Mouse (Mus musculus) ES-E14 (cell line): Measurements from ENCODE around the gene Tsks. TPM values are rescaled to one million over a fixed set of nuclear protein-coding genes. Genes with fewer than 3 reads are reported as not detected.

ENCODE experiments used
- DNase-seq: peaks from one replicate; pipeline ENCODE4 v3.0.0-alpha.2; 2013; ENCODE audit warnings: low read depth, low spot score
- H3K27ac ChIP-seq: 2 replicates; pipeline ENCODE4 v1.5.1; 2012; ENCODE audit warnings: low read depth, mild to moderate bottlenecking, low read length, moderate library complexity, mixed read lengths; ENCODE audit not compliant: poor library complexity, insufficient read depth, severe bottlenecking
- H3K36me3 ChIP-seq: 2 replicates; pipeline ENCODE4 v1.6.1; 2012; ENCODE audit warnings: mild to moderate bottlenecking, low read length, moderate library complexity, mixed read lengths; ENCODE audit not compliant: control insufficient read depth, poor library complexity, insufficient read depth, severe bottlenecking
- H3K4me1 ChIP-seq, 2 experiments: fragments of 150-350 bp in 1 of 2; sonication (generic) in 1 of 2; 2 replicates each; pipeline ENCODE4 v1.6.1; 2012; ENCODE audit warnings: low read length in 2 of 2, mild to moderate bottlenecking in 1 of 2, mixed read lengths in 1 of 2; ENCODE audit not compliant: control insufficient read depth in 2 of 2, insufficient read depth in 2 of 2, poor library complexity in 1 of 2
- H3K4me3 ChIP-seq, 2 experiments: fragments of 150-350 bp in 1 of 2; sonication (generic) in 1 of 2; 2 replicates each; pipeline ENCODE4 v1.5.1; 2012; ENCODE audit warnings: low read length in 2 of 2, low read depth in 1 of 2, mild to moderate bottlenecking in 1 of 2, mixed read lengths in 1 of 2; ENCODE audit not compliant: insufficient read depth in 1 of 2, poor library complexity in 1 of 2, severe bottlenecking in 1 of 2
- H3K9ac ChIP-seq: 2 replicates; pipeline ENCODE4 v1.6.1; 2012; ENCODE audit warnings: low read depth, mild to moderate bottlenecking, low read length, mixed read lengths; ENCODE audit not compliant: poor library complexity, insufficient read depth, severe bottlenecking
- H3K9me3 ChIP-seq: fragments of 150-350 bp; sonication (generic); 2 replicates; pipeline ENCODE4 v1.6.1; 2012; ENCODE audit warnings: low read depth, mild to moderate bottlenecking, low read length; ENCODE audit not compliant: control insufficient read depth, insufficient read depth
- CHD2 ChIP-seq: IDR thresholded peaks from 2 replicates; pipeline ENCODE4 v1.6.1; 2014; ENCODE audit warnings: mild to moderate bottlenecking, low read depth, low read length, inconsistent platforms
- HCFC1 ChIP-seq: IDR thresholded peaks from 2 replicates; pipeline ENCODE4 v1.6.1; 2012; ENCODE audit warnings: low read length, inconsistent platforms, borderline replicate concordance; ENCODE audit not compliant: insufficient read depth
- MAFK ChIP-seq: IDR thresholded peaks from 2 replicates; pipeline ENCODE4 v1.6.1; 2014; ENCODE audit warnings: mild to moderate bottlenecking, low read depth, low read length, inconsistent platforms; ENCODE audit not compliant: insufficient read depth
- ZC3H11A ChIP-seq: IDR thresholded peaks from 2 replicates; pipeline ENCODE4 v1.6.1; 2012; ENCODE audit warnings: low read depth, mild to moderate bottlenecking, inconsistent platforms, low read length, borderline replicate concordance
- ZNF384 ChIP-seq: IDR thresholded peaks from 2 replicates; pipeline ENCODE4 v1.6.1; 2012; ENCODE audit warnings: low read depth, low read length, inconsistent platforms
- in situ Hi-C, 2 experiments: fragments of 600-800 bp; cut with MboI; formaldehyde crosslinking; loops; one replicate each; pipeline ENCODE4 v1.15.1; 2025; ENCODE audit warnings: low sequenced_read_pairs in 2 of 2, inconsistent platforms in 1 of 2; ENCODE audit not compliant: unreplicated experiment in 2 of 2
- total RNA-seq: library from RNA; depleted of rRNA; stranded (reverse); fragments of 300-350 nt; gene quantifications from 2 replicates; pipeline ENCODE4 v1.2.3, GENCODE M21; 2012

Tsks gene
- total RNA-seq, 1 experiment: 0.49 TPM

DNA sequence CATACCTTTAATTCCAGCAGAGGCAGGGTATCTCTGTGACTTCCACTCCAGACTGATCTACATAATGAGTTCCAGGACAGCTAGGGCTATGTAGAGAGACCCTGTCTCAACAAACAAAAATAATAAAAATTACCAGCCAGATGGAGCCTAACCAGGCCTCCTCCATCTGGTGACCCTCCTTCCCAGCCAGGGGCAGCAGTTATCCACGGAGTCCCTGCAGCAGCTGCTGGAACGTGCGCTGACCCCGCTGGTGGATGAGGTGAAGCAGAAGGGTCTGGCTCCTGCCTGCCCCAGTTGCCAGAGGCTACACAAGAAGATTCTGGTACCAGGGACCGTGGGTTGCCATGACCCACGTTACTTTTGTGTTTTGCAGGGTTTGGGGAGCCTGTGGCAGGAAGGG is 13.3 kb downstream of the Tsks start:
- TF ChIP-seq MAFK: no peak
- no peak for TF ChIP-seq HCFC1
- no peak for TF ChIP-seq CHD2
- no peak for TF ChIP-seq ZC3H11A
- TF ChIP-seq ZNF384: no peak
- in situ Hi-C loops: no loop called here
- no peak overlapping the region for H3K27ac ChIP-seq
- peaks cover 0 to 9% of the 10 kb centered on the region in 2 experiments; a peak in 2 of 4 replicates for H3K4me1 ChIP-seq
- H3K9me3 ChIP-seq: no peaks in the 10 kb centered on the region
- peaks cover 23% of the 10 kb centered on the region; the same call in 1 of the 2 replicates for H3K36me3 ChIP-seq
- no peak overlapping the region for H3K4me3 ChIP-seq
- H3K9ac ChIP-seq: no peak overlapping the region
- DNase-seq: no peak

DNA sequence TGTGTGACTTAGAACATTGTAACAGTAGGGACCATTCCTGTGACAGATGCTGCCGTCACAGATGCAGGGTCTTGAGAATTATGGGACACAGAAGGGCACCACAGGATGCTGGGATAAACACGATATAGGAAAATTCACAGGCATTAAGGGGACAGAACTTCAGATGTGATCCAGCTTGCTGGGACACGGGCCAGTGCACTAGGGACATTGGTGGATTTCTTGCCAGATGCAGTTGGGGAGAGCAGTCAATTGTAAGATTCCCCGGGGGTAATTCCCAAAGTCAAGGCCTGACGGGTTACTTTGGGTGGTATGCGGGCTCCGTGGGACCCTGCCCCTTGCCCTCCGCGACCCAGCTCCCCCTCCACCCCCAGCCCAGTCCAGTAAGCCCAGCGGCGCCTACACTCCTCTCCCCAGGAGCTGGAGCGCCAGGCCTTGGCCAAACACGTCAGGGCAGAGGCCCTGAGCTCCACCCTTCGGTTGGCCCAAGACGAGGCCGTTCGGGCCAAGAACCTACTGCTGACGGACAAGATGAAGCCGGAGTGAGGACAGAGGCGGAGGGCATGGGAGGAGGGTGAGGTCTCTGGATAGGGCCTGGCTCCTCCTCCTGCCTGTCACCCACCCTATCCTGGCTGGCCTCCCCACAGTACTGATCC is 14.3 kb downstream of the Tsks start:
- H3K9me3 ChIP-seq: no peaks in the 10 kb centered on the region
- in situ Hi-C loops: no loop called here
- H3K4me3 ChIP-seq: no peak overlapping the region
- peaks cover 1 to 7% of the 10 kb centered on the region in 2 experiments; a peak in 2 of 4 replicates for H3K4me1 ChIP-seq
- H3K9ac ChIP-seq: no peak overlapping the region
- TF ChIP-seq CHD2 (no peak), ZNF384 (no peak), MAFK (no peak), ZC3H11A (no peak), HCFC1 (no peak)
- DNase-seq: no peak
- peaks cover 32% of the 10 kb centered on the region; the same call in 1 of the 2 replicates for H3K36me3 ChIP-seq
- H3K27ac ChIP-seq: no peak overlapping the region

DNA sequence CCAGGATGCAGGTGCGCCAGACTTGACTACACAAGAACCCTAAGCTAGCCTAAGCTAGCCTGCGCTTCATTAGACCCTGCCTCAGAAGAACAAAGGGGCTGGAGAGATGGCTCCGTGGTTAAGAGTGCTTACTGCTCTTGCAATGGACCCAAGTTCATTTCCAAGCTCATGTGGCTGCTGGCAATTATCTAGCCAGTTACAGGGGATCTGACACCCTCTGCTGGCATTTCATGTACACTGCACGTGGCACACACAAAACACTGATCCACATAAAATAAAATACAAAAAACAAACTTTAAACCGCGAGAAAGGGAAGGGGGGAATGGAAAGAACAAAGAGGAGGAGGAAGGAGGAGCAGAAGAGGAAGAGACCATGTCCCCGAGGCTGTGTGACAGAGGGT is 15.2 kb downstream of the Tsks start:
- no peak for DNase-seq
- Histone ChIP-seq H3K36me3 (peaks cover 33% of the 10 kb centered on the region; the same call in 1 of the 2 replicates), H3K9me3 (no peaks in the 10 kb centered on the region), H3K9ac (no peak overlapping the region), H3K4me3 (no peak overlapping the region), H3K27ac (no peak overlapping the region), H3K4me1 (peaks cover 2 to 7% of the 10 kb centered on the region in 2 experiments; a peak in 2 of 4 replicates)
- TF ChIP-seq ZNF384 (no peak), ZC3H11A (peak; percentile 25; the same call in 1 of the 2 replicates), MAFK (no peak)
- in situ Hi-C loops: no loop called here

DNA sequence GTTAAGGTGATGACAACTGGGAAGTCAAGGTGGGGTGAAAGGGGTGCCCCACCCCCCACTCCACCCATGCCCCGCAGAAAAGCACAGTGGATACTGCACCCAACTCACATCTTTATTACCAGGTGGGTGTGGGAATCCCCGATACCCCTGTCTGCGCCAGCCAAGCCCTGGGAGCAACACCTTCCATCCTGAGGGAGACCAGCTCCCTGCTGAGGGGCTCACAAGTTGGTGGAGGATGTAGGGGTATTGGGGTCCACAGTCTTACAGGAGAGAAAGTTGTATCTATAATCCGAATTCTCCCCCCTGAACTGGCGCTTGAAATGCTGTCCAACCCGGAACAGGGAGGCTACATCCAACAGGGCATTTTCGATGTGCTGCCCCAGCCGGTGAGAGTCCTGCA is 16.3 kb downstream of the Tsks start:
- Histone ChIP-seq H3K4me1 (peaks cover 2 to 3% of the 10 kb centered on the region in 2 experiments; a peak in 2 of 4 replicates), H3K9me3 (no peaks in the 10 kb centered on the region), H3K27ac (no peak overlapping the region), H3K36me3 (peaks cover 38% of the 10 kb centered on the region; the same call in 1 of the 2 replicates), H3K4me3 (no peak overlapping the region), H3K9ac (no peak overlapping the region)
- no peak for DNase-seq
- in situ Hi-C loops: no loop called here
- TF ChIP-seq ZNF384 (no peak), HCFC1 (no peak), MAFK (no peak), CHD2 (no peak), ZC3H11A (no peak)
